Mouse (Mus musculus): ENCODE data around the gene Alkbh5.

Gene Alkbh5

DNA sequence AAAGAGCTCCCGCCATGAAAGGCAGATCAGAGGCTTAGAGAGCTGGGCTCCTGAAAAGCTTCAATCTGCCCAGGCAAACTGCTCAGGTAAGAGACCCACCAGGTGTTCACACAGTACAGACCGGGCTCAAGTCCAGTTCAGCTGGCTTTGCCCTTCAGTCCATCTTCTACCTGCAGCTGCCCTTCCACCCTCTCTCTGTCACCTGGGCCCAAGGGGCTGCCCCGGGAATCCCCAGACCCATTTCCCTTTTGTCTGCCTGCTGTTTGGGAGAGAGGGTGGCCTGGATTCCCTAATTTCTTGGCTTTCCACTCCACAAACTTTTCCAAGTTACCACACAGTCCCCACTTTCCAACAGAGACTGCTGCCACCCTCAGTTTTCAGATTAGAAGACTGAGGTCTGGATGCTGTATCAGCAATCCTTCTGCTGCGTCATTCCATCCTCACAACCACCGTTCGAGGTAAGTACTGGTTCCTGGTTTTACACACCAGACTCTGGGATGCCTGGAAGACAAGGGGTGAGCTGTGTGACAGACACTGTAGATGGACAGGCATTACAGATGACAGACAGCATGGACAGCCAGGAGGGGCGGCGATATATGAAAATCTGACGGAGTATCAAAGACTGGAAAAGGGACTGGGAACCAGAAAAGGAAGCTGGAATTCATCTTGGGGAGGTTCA lies at the start of gene Alkbh5:
Alkbh5 (plus strand) TSS at position 202 of the 679 bp plus-strand sequence.
- peak; percentile 10 to 13 for DNase-seq (ENCODE audit: low spot score in 2 of 2)

GRCm38 (mm10) chr11:60492726-60493125 lies 43.5 kb upstream of the Alkbh5 start:
- no peak for DNase-seq (ENCODE audit: low spot score in 2 of 2)

DNA sequence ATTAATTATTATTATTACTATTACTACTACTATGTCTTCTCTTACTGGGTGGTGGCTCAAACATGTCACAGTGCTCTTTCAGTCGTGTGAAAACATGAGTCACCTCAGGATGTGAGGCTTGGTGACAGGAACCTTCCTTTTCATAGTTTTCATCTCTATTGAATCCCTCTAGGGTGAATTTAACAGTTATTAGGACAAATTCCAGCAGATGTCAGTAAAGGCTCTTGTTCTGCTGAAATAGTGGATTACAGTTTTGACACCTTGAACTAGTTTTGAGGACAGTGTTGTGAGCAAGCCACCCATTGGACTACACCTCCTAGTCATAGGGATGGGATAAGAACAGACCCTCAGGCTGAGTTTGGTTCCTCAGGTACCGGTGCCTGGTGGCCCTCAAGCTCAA lies 40.5 kb upstream of the Alkbh5 start:
- DNase-seq (ENCODE audit: low spot score in 2 of 2), result no peak

DNA sequence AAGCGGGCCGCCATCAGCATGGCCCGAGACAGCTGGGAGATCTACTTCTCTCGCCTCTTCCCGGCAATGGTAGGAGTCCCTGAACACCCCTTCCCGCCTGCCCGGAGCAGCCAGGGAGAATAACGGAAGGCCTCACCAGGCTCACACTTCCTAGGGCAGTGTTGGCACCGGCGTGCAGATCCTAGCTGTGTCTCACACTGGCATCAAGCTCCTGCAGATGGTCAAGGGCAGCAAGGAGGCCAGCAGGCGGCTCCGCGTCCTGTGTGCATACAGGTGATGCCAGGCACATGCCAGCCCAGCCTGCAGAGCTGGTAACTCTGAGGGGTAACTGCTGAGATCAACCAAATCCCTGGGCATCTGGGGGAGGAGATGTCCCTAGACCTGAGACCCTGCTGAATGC lies 28.9 kb upstream of the Alkbh5 start:
- DNase-seq (ENCODE audit: low spot score in 2 of 2), result no peak

GRCm38 (mm10) chr11:60508950-60509349 lies 27.2 kb upstream of the Alkbh5 start:
- DNase-seq (ENCODE audit: low spot score in 2 of 2), result no peak

DNA sequence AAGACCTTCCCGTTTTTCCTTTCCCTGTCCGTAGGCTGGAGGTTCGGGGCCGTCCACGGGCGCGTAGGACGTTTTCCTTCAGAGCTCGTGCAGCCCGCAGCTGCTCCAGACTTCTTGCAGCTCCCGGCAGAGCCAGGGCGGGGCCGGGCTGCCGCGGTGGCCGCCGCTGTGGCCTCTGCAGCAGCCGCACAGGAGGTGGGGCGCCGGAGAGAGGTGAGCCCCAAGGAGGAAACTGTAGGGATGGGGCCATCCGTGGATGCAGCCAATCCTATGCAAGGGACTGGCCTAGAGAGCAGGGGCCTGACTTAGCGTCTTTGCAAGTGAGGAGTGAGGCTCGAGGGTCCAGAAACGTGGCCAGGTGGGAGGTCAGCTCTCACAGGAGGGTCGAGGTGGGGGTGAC lies 26.7 kb upstream of the Alkbh5 start:
- DNase-seq (ENCODE audit: low spot score in 2 of 2), result no peak

GRCm38 (mm10) chr11:60511893-60512292 lies 24.3 kb upstream of the Alkbh5 start:
- no peak for DNase-seq (ENCODE audit: low spot score in 2 of 2)

DNA sequence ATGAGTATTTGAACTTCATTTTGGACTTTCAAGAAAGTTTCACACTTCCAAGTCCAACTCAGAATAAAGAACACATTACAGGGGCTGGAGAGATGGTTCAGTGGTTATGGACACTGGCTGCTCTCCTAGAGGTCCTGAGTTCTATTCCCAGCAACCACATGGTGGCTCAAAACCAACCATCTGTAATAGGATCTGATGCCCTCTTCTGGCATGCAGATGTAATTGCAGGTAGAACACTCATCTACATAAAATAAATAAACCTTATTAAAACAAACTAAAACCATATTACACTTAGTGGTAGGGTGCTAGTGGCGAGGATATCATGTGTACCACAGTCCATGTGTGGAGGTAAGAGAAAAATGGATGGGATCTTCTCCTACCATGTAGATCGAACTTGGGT lies 23.7 kb upstream of the Alkbh5 start:
- DNase-seq (ENCODE audit: low spot score in 2 of 2), result no peak

GRCm38 (mm10) chr11:60514941-60515340 lies 21.2 kb upstream of the Alkbh5 start:
- no peak for DNase-seq (ENCODE audit: low spot score in 2 of 2)

DNA sequence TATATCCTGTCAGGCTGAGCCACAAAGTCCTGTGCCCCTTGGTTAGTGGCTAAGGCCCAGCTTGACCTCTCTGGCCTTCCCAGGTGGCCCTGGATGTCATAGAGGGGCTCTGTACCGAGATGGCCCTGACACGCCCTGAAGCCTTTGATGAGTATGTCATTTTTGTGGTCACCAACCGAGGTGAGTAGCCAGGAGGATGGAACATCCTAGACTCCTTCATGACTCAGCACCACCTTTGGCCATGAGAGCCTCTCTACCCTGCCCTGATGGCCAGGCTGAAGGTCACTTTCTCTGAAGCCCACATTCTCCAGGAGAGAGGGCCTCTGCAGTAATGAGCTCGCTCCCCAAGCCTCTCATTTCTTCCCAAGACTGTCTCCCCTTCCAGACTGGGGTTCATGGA lies 17.9 kb upstream of the Alkbh5 start:
- DNase-seq (ENCODE audit: low spot score in 2 of 2), result no peak

DNA sequence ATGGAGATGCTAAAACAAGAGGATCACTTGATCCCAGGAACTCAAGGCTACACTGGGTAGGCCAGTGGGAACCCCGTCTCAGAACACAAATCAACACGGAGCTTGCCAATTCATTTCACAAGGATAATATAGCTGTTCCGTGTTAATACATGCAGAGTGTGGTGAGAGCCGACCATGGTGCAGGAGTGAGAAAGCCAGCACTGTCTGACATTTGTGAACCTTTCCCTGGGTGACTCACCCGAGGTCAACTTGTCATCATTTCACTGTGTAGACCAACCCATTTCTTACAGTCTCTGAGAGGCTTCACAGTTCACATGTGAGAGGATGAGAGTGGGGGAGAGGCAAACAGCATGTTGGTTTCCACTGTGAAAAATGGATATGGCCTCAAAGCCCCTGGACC lies 14.2 kb upstream of the Alkbh5 start:
- DNase-seq (ENCODE audit: low spot score in 2 of 2), result no peak

DNA sequence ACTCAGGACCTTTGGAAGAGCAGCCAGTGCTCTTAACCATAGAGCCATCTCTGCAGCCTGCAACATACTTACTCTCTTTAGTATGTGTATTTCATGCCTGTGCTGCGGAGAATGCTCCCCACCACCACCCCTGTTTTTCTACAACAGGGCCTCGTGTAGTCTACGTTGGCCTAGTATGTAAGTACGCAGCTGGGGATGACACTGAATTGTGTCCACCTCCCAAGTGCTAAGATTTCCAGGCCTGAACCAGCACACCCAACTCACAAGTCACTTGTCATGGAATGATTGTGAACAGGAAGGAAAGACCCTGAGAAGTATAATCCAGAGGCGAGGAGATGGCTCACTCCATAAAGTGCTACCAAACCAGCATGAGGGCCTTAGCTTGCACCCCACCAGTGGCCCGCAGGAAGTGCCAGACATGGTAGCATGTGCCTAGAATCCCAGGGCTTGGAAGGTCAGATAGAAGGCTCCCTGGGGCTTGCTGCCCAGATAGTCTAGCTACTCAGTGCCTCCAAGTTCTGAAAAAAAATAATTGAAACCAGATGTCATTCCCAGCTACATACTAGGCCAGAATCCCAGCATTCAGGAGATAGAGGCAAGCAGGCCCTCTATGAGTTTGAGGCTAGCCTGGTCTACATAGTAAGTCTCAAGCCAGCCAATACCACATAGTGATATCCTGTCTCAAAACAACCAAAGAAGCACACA lies 13.4 kb upstream of the Alkbh5 start:
- DNase-seq (ENCODE audit: low spot score in 2 of 2), result no peak

DNA sequence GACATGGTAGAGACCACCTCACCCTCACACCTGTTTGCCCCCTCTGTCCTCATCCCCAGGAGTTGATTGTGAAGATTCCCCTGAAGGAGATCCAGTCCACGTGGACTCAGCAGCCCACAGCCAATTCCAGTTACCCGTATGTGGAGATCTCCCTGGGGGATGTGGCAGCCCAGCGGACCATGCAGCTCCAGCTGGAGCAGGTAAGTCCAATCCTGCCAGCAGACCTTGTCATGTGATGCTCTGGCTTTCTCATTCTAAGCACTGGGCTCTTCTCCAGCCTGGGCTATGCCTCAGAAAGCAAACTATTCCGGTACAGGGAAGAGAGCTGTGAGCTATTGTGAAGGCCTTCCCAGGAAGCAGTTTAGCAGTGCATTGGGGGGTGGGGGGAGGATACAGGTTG lies 9.7 kb upstream of the Alkbh5 start:
- DNase-seq (ENCODE audit: low spot score in 2 of 2), result no peak

DNA sequence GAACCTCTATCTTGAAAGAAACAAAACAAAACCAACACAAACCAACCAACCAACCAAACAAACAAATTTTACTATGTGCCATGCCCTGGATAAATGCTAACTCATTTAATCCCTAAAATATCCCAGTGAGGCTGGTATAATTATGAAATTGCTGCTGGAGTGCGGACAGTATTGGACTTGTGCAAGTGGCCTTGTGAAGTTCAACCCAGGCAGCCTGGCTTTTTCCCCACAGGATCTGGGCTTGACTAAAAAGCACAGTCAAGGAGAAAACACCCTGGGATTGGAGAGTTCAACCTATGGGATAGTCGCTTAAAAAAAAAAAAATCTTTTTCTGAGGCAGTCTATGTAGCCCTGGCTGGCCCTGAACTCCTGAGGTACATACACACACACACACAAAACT lies 505 bp upstream of the Alkbh5 start:
- DNase-seq (ENCODE audit: low spot score in 2 of 2), result no peak

- peak; percentile 79 to 87 for DNase-seq (ENCODE audit: low spot score in 2 of 2)
These were observed 782 bp downstream of the Alkbh5 start for GRCm38 (mm10) chr11:60536859-60537467.

- DNase-seq (ENCODE audit: low spot score in 2 of 2), result peak; percentile 91 to 94
These were observed 1.5 kb downstream of the Alkbh5 start for GRCm38 (mm10) chr11:60537468-60538347.

GRCm38 (mm10) chr11:60538371-60539281 lies 2.4 kb downstream of the Alkbh5 start:
- DNase-seq (ENCODE audit: low spot score in 2 of 2), result peak in 1 of 2 experiments; percentile 19

DNA sequence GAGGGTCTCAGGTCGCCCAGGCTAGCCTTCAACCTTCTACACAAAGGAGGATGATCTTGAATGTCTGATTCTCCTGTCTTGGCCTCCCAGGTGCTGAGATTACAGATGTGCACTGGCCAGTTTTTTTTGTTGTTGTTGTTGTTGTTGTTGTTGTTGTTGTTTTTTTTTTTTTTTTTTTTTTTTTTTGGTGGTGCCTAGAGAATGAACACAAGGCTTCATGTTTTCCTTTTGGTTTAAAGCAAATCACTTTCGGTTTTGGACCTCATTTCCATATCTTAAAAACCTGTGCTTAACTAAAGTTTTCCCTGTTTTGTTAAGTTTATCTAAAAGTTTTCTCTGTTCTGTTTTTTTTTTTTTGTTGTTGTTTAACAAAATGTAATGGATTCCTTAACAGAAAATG lies 3.4 kb downstream of the Alkbh5 start:
- no peak for DNase-seq (ENCODE audit: low spot score in 2 of 2)

- no peak for DNase-seq (ENCODE audit: low spot score in 2 of 2)
These were observed 3.9 kb downstream of the Alkbh5 start for GRCm38 (mm10) chr11:60540002-60540610.

DNA sequence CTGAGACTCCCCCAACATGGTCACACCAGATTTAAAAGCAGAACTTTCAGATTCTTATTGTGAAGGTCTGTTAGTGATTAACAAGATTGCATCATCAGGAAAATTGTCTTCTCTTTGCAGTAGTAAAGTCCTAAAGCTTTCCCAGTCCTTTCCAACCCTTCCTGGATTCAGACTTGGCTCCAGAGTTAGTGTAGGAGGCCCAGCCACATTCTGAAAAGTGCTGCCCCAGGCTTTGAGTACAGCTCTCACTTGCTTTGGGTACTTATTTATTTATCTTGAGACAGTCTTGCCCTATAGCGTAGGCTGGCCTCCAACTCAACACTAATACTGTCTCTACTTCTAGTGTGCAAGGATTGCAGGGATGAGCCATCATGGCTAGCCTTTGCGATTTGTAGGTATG lies 4.6 kb downstream of the Alkbh5 start:
- DNase-seq (ENCODE audit: low spot score in 2 of 2), result no peak

DNA sequence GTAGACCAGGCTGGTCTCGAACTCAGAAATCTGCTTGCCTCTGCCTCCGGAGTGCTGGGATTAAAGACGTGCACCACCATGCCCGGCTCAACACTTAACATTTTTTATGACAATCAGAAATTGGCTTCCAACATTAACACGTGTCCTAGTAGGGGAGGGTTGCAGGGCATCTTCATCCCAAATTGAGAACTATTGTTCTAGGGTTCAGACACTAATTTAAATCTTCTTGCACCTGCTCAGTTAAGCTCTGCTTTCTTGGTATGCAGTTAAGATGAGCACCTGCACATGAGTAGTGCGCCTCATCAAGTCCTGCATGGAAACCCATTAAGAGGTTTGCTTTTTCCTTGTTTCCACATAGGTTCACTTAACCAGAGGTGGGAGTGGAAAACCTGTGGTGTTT lies 5.7 kb downstream of the Alkbh5 start:
- no peak for DNase-seq (ENCODE audit: low spot score in 2 of 2)

Data from frontal cortex, postnatal 25 days (tissue).